ENCODE assay signal across 8 mouse cellular contexts in genomic region chr4:82512335-82512734, GRCm38 (mm10).
DNase-seq lines count a peak whose midpoint lies in the region; ATAC-seq and TF ChIP-seq lines count a peak whose summit lies in the region.

No protein-coding gene starts in this region.

- TF ChIP-seq CTCF in C2C12 (IDR thresholded peaks at IDR 0.05; ENCODE audit: control insufficient read depth, insufficient read depth, insufficient read length) = no peak
- TF ChIP-seq CTCF in stomach, postnatal 0 days (IDR thresholded peaks at IDR 0.05; ENCODE audit: low read depth) = no peak

- no peaks in the 10 kb centered on the region for H3K79me2 ChIP-seq in C2C12 (ENCODE audit: control insufficient read depth, insufficient read depth)

- peaks cover 24% of the 10 kb centered on the region for H3K4me1 ChIP-seq in heart, embryonic 15.5 days (replicated peaks)
- peaks cover 45% of the 10 kb centered on the region for H3K4me1 ChIP-seq in limb, embryonic 15.5 days
- 0 out of 2 replicates have a peak, but pooled peaks cover 2% of the 10 kb centered on the region for H3K4me1 ChIP-seq in stomach, postnatal 0 days (replicated peaks; ENCODE audit: control insufficient read depth, insufficient read depth)

- 3% methylated on average over 13 of the region's 13 CpGs for WGBS in heart, embryonic 15.5 days
- WGBS in limb, embryonic 15.5 days = 4% methylated on average over 13 of the region's 13 CpGs
- 2% methylated on average over 13 of the region's 13 CpGs for WGBS in stomach, postnatal 0 days

- DNase-seq in R1 (ENCODE audit: low read depth, low spot score) = peak; percentile 61
- peak; percentile 41 for DNase-seq in stomach, postnatal 0 days (ENCODE audit: low spot score)
- no peak for DNase-seq in thymus, postnatal 4 days
- DNase-seq in B cell, adult 2 months = no peak

- peak overlapping the region; percentile 73 for H3K9ac ChIP-seq in heart, embryonic 15.5 days
- peak overlapping the region; percentile 50; the same call in 1 of the 2 replicates for H3K9ac ChIP-seq in limb, embryonic 15.5 days
- H3K9ac ChIP-seq in stomach, postnatal 0 days (ENCODE audit: low read length) = peak overlapping the region; percentile 59

- ATAC-seq in heart, embryonic 15.5 days (replicated peaks; ENCODE audit: insufficient number of reproducible peaks, insufficient read depth, low FRiP score, low read depth) = no peak
- ATAC-seq in limb, embryonic 15.5 days (ENCODE audit: insufficient number of reproducible peaks, low FRiP score, low TSS enrichment, low read depth) = no peak
- ATAC-seq in stomach, postnatal 0 days (ENCODE audit: low FRiP score, low TSS enrichment) = no peak
- no peak for ATAC-seq in erythroid progenitor cell, adult 5-6 weeks (replicated peaks; ENCODE audit: low FRiP score, poor library complexity, severe bottlenecking)

- no peaks in the 10 kb centered on the region for H3K79me3 ChIP-seq in C2C12 (ENCODE audit: low read depth)

- H3K4me3 ChIP-seq in C2C12 (ENCODE audit: insufficient read depth, poor library complexity, severe bottlenecking) = peak overlapping the region; percentile 21
- H3K4me3 ChIP-seq in heart, embryonic 15.5 days = peak overlapping the region; percentile 58
- H3K4me3 ChIP-seq in limb, embryonic 15.5 days = peak overlapping the region; percentile 41
- peak overlapping the region; percentile 51 for H3K4me3 ChIP-seq in stomach, postnatal 0 days (ENCODE audit: low read depth, low read length)

- no peaks in the 10 kb centered on the region for H3K36me3 ChIP-seq in C2C12 (ENCODE audit: control insufficient read depth, insufficient read depth)
- no peaks in the 10 kb centered on the region for H3K36me3 ChIP-seq in heart, embryonic 15.5 days
- no peaks in the 10 kb centered on the region for H3K36me3 ChIP-seq in limb, embryonic 15.5 days
- no peaks in the 10 kb centered on the region for H3K36me3 ChIP-seq in stomach, postnatal 0 days (ENCODE audit: control insufficient read depth, insufficient read depth, low read length)

- no peak for TF ChIP-seq EP300 in stomach, postnatal 0 days (optimal IDR thresholded peaks at IDR 0.05)

- no peaks in the 10 kb centered on the region for H3K9me3 ChIP-seq in heart, embryonic 15.5 days (replicated peaks)
- H3K9me3 ChIP-seq in limb, embryonic 15.5 days = no peaks in the 10 kb centered on the region
- no peaks in the 10 kb centered on the region for H3K9me3 ChIP-seq in stomach, postnatal 0 days (ENCODE audit: control insufficient read depth, low read length)

- H3K27ac ChIP-seq in heart, embryonic 15.5 days = peak overlapping the region; percentile 97
- peak overlapping the region; percentile 94 for H3K27ac ChIP-seq in limb, embryonic 15.5 days
- peak overlapping the region; percentile 93 for H3K27ac ChIP-seq in stomach, postnatal 0 days (replicated peaks)

- peak overlapping the region; percentile 87 for H3K4me2 ChIP-seq in heart, embryonic 15.5 days
- peak overlapping the region; percentile 78 for H3K4me2 ChIP-seq in limb, embryonic 15.5 days
- H3K4me2 ChIP-seq in stomach, postnatal 0 days (replicated peaks; ENCODE audit: low read depth) = peak overlapping the region; percentile 77

- H3K27me3 ChIP-seq in C2C12 (ENCODE audit: control insufficient read depth, insufficient read depth, insufficient read length) = no peaks in the 10 kb centered on the region
- H3K27me3 ChIP-seq in heart, embryonic 15.5 days = no peaks in the 10 kb centered on the region
- no peaks in the 10 kb centered on the region for H3K27me3 ChIP-seq in limb, embryonic 15.5 days
- H3K27me3 ChIP-seq in stomach, postnatal 0 days (ENCODE audit: control insufficient read depth, insufficient read depth, low read length) = no peaks in the 10 kb centered on the region

- H3ac ChIP-seq in C2C12 (ENCODE audit: control insufficient read depth, insufficient read length, low read depth) = no peak overlapping the region

TF ChIP-seq in C2C12, 6 proteins besides CTCF, POLR2A, EP300 and RAD21:
- TF ChIP-seq USF1 (IDR thresholded peaks at IDR 0.05; ENCODE audit: low read depth) = no peak
- TF ChIP-seq CEBPB (IDR thresholded peaks at IDR 0.05; ENCODE audit: low read depth) = no peak
- TF ChIP-seq MYOD1 (IDR thresholded peaks at IDR 0.05; ENCODE audit: control insufficient read depth, insufficient read length, low read depth) = no peak
- TF ChIP-seq FOSL1 (IDR thresholded peaks at IDR 0.05; ENCODE audit: insufficient read depth, low read length, poor library complexity, severe bottlenecking) = no peak
- TF ChIP-seq MAX (IDR thresholded peaks at IDR 0.05) = no peak

Comparison
In these comparisons a context has a peak if more than half of its experiments do, and no peak if none do; other contexts are left out.
1. DNase-seq: peak in R1 (single experiment) and stomach, postnatal 0 days (single experiment); none in thymus, postnatal 4 days (single experiment) and B cell, adult 2 months (0 of 2).
2. Peak in every context shown above with its lines, with median percentiles within 50 percentile points of each other: H3K4me3 ChIP-seq, H3K27ac ChIP-seq, H3K4me2 ChIP-seq and H3K9ac ChIP-seq.